Mouse (Mus musculus): ENCODE measurements at regions not wholly inside any gene's neighbourhood (a gene's known extent, or its start where the extent isn't known, plus 50 kb on each side); places are given as distances from the start of the nearest gene placed in this dataset.

DNA sequence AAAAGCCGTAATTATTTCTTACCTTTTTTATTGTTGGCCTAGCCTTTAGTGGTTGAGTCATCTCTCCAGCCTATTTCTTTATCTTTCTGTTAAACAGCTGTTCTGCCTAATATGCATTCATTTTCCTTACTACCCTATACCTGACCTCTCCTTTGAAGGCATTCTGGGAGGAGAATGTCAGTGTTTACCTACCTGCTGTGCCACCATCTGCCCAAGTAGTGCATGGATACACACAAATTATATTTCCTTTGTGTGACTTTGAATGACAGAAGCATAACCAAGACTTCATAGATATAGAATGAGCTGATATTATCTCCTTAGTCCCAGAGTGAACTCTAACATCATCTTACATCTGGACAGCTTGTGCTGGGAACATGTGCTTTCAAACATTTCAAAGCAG, 293.5 kb upstream of the Tom1l1 start:
- no peaks in the 10 kb centered on the region for H3K9me3 ChIP-seq (ENCODE audit: control insufficient read depth, low read length)
- no peak for DNase-seq (ENCODE audit: low spot score)
- H3K4me2 ChIP-seq (replicated peaks) = no peak overlapping the region

GRCm38 (mm10) chr11:90978234-90978633, 290.1 kb upstream of the Tom1l1 start:
- no peak overlapping the region for H3K4me3 ChIP-seq (replicated peaks; ENCODE audit: low read length)
- DNase-seq (ENCODE audit: low spot score) (no peak), ATAC-seq (ENCODE audit: low FRiP score) (no peak)
- no peaks in the 10 kb centered on the region for H3K27me3 ChIP-seq (ENCODE audit: control insufficient read depth, insufficient read depth, low read length)
- 81% methylated on average over 3 of the region's 3 CpGs for WGBS
- no peak overlapping the region for H3K27ac ChIP-seq
- H3K9me3 ChIP-seq (ENCODE audit: control insufficient read depth, low read length) = no peaks in the 10 kb centered on the region
- no peaks in the 10 kb centered on the region for H3K4me1 ChIP-seq (replicated peaks; ENCODE audit: control insufficient read depth, insufficient read depth, low read length)
- H3K4me2 ChIP-seq (replicated peaks) = no peak overlapping the region
- no peaks in the 10 kb centered on the region for H3K36me3 ChIP-seq (replicated peaks; ENCODE audit: control insufficient read depth, insufficient read depth)
- H3K9ac ChIP-seq = no peak overlapping the region

More for the DNA sequence above, 293.5 kb upstream of the Tom1l1 start:
- no peak overlapping the region for H3K27ac ChIP-seq
- H3K4me1 ChIP-seq (replicated peaks; ENCODE audit: control insufficient read depth, insufficient read depth, low read length) = no peaks in the 10 kb centered on the region
- H3K36me3 ChIP-seq (replicated peaks; ENCODE audit: control insufficient read depth, insufficient read depth) = no peaks in the 10 kb centered on the region
- no peak for ATAC-seq (ENCODE audit: low FRiP score)
- no peak overlapping the region for H3K9ac ChIP-seq
- H3K4me3 ChIP-seq (replicated peaks; ENCODE audit: low read length) = no peak overlapping the region
- H3K27me3 ChIP-seq (ENCODE audit: control insufficient read depth, insufficient read depth, low read length) = no peaks in the 10 kb centered on the region
- 98% methylated on average over 1 of the region's 1 CpGs for WGBS

- no peaks in the 10 kb centered on the region for H3K27me3 ChIP-seq (ENCODE audit: control insufficient read depth, insufficient read depth, low read length)
- no peak overlapping the region for H3K4me2 ChIP-seq (replicated peaks)
- H3K27ac ChIP-seq = no peak overlapping the region
- H3K9ac ChIP-seq = no peak overlapping the region
- H3K36me3 ChIP-seq (replicated peaks; ENCODE audit: control insufficient read depth, insufficient read depth) = no peaks in the 10 kb centered on the region
- ATAC-seq (ENCODE audit: low FRiP score) (no peak), DNase-seq (ENCODE audit: low spot score) (no peak)
- 87% methylated on average over 5 of the region's 5 CpGs for WGBS
- H3K4me1 ChIP-seq (replicated peaks; ENCODE audit: control insufficient read depth, insufficient read depth, low read length) = no peaks in the 10 kb centered on the region
- H3K9me3 ChIP-seq (ENCODE audit: control insufficient read depth, low read length) = no peaks in the 10 kb centered on the region
- H3K4me3 ChIP-seq (replicated peaks; ENCODE audit: low read length) = no peak overlapping the region
Observed at GRCm38 (mm10) chr11:90941076-90941475, 252.9 kb upstream of the Tom1l1 start.

GRCm38 (mm10) chr11:90925738-90926137, 237.6 kb upstream of the Tom1l1 start:
- H3K27me3 ChIP-seq (ENCODE audit: control insufficient read depth, insufficient read depth, low read length) = no peaks in the 10 kb centered on the region

DNA sequence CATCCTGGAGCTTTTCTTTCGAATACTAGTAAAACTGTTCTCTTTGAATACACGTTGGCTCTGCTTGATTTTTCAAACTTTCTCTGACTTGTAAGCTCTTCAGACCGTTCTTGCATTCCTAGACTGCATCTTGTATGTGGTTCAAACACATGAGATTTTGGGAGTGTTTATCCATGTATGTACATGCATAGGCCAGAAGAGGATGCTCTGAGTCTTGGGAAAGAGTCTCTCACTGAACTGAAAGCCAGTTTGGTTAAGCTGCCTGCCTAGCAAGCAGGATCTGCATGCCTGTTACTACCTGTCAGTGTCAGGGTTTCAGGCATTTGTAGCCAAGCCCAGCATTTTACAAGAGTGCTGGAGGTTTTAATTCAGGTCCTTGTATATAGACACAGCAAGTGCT, 229.6 kb upstream of the Tom1l1 start:
- Histone ChIP-seq H3K4me3 (replicated peaks; ENCODE audit: low read length) (no peak overlapping the region), H3K27me3 (ENCODE audit: control insufficient read depth, insufficient read depth, low read length) (no peaks in the 10 kb centered on the region), H3K36me3 (replicated peaks; ENCODE audit: control insufficient read depth, insufficient read depth) (no peaks in the 10 kb centered on the region), H3K4me2 (replicated peaks) (no peak overlapping the region), H3K9me3 (ENCODE audit: control insufficient read depth, low read length) (no peaks in the 10 kb centered on the region), H3K27ac (no peak overlapping the region), H3K4me1 (replicated peaks; ENCODE audit: control insufficient read depth, insufficient read depth, low read length) (no peaks in the 10 kb centered on the region), H3K9ac (no peak overlapping the region)
- ATAC-seq (ENCODE audit: low FRiP score) (no peak), DNase-seq (ENCODE audit: low spot score) (no peak)
- 80% methylated on average over 3 of the region's 3 CpGs for WGBS

More at GRCm38 (mm10) chr11:90925738-90926137, 237.6 kb upstream of the Tom1l1 start:
- H3K4me1 ChIP-seq (replicated peaks; ENCODE audit: control insufficient read depth, insufficient read depth, low read length) = no peaks in the 10 kb centered on the region
- H3K36me3 ChIP-seq (replicated peaks; ENCODE audit: control insufficient read depth, insufficient read depth) = no peaks in the 10 kb centered on the region
- H3K4me2 ChIP-seq (replicated peaks) = no peak overlapping the region
- no peaks in the 10 kb centered on the region for H3K9me3 ChIP-seq (ENCODE audit: control insufficient read depth, low read length)
- ATAC-seq (ENCODE audit: low FRiP score) (no peak), DNase-seq (ENCODE audit: low spot score) (peak; percentile 44)
- H3K27ac ChIP-seq = no peak overlapping the region
- H3K4me3 ChIP-seq (replicated peaks; ENCODE audit: low read length) = no peak overlapping the region
- H3K9ac ChIP-seq = no peak overlapping the region

GRCm38 (mm10) chr11:90894236-90894635, 206.1 kb upstream of the Tom1l1 start:
- Histone ChIP-seq H3K27me3 (ENCODE audit: control insufficient read depth, insufficient read depth, low read length) (no peaks in the 10 kb centered on the region), H3K4me1 (replicated peaks; ENCODE audit: control insufficient read depth, insufficient read depth, low read length) (no peaks in the 10 kb centered on the region), H3K4me2 (replicated peaks) (no peak overlapping the region), H3K36me3 (replicated peaks; ENCODE audit: control insufficient read depth, insufficient read depth) (no peaks in the 10 kb centered on the region), H3K9ac (no peak overlapping the region), H3K27ac (no peak overlapping the region), H3K4me3 (replicated peaks; ENCODE audit: low read length) (no peak overlapping the region), H3K9me3 (ENCODE audit: control insufficient read depth, low read length) (no peaks in the 10 kb centered on the region)
- ATAC-seq (ENCODE audit: low FRiP score) (no peak), DNase-seq (ENCODE audit: low spot score) (no peak)
- WGBS = 69% methylated on average over 3 of the region's 3 CpGs

DNA sequence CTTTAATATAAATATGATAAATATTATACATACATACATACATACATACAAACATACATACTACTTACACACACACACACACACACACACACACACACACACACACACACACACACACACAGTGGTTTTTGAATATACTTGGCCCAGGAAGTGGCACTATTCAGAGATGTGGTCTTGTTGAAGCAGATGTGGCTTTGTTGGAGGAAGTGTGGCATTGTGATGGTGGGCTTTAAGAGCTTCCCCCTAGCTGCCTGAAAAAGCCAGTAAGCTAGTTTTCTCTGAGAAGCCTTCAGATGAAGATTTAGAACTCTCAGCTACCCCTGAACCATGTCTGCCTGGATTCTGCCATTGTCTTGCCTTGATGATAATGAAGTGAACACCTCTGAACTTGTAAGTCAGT, 185.0 kb upstream of the Tom1l1 start:
- no peak overlapping the region for H3K4me3 ChIP-seq (replicated peaks; ENCODE audit: low read length)
- H3K27me3 ChIP-seq (ENCODE audit: control insufficient read depth, insufficient read depth, low read length) = no peaks in the 10 kb centered on the region
- H3K36me3 ChIP-seq (replicated peaks; ENCODE audit: control insufficient read depth, insufficient read depth) = no peaks in the 10 kb centered on the region
- no peaks in the 10 kb centered on the region for H3K9me3 ChIP-seq (ENCODE audit: control insufficient read depth, low read length)
- no peak overlapping the region for H3K4me2 ChIP-seq (replicated peaks)
- no peak overlapping the region for H3K9ac ChIP-seq
- ATAC-seq (ENCODE audit: low FRiP score) (no peak), DNase-seq (ENCODE audit: low spot score) (no peak)
- H3K27ac ChIP-seq = no peak overlapping the region
- no peaks in the 10 kb centered on the region for H3K4me1 ChIP-seq (replicated peaks; ENCODE audit: control insufficient read depth, insufficient read depth, low read length)

DNA sequence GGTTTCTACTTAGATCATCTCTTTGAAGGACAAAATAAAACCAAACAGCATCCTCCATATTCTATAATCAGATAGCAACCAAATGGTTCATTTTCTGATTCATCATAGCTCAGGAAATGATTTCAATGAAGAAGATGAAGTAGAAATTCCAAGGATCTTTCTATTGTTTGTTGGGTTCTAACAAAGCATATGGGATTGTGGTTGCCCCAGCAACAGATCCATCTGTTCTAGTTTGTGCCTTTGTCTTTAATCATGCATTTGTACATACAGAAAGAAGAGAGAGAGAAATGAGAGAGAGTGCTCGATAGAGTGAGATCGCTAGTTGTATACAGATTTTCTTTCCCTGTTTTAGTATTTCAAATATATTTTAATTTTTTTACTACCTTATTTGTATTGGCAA, 183.5 kb upstream of the Tom1l1 start:
- no peaks in the 10 kb centered on the region for H3K36me3 ChIP-seq (replicated peaks; ENCODE audit: control insufficient read depth, insufficient read depth)
- WGBS = 43% methylated on average over 2 of the region's 2 CpGs
- no peaks in the 10 kb centered on the region for H3K9me3 ChIP-seq (ENCODE audit: control insufficient read depth, low read length)
- no peak overlapping the region for H3K27ac ChIP-seq
- H3K27me3 ChIP-seq (ENCODE audit: control insufficient read depth, insufficient read depth, low read length) = no peaks in the 10 kb centered on the region
- H3K4me2 ChIP-seq (replicated peaks) = no peak overlapping the region
- ATAC-seq (ENCODE audit: low FRiP score) (no peak), DNase-seq (ENCODE audit: low spot score) (no peak)
- H3K4me3 ChIP-seq (replicated peaks; ENCODE audit: low read length) = no peak overlapping the region
- H3K4me1 ChIP-seq (replicated peaks; ENCODE audit: control insufficient read depth, insufficient read depth, low read length) = no peaks in the 10 kb centered on the region
- no peak overlapping the region for H3K9ac ChIP-seq

- no peak for ATAC-seq (ENCODE audit: low FRiP score)
- no peaks in the 10 kb centered on the region for H3K4me1 ChIP-seq (replicated peaks; ENCODE audit: control insufficient read depth, insufficient read depth, low read length)
- 91% methylated on average over 4 of the region's 4 CpGs for WGBS
Observed at GRCm38 (mm10) chr11:90863981-90864760, 176.0 kb upstream of the Tom1l1 start.

GRCm38 (mm10) chr11:90855731-90856130, 167.6 kb upstream of the Tom1l1 start:
- no peak for ATAC-seq (ENCODE audit: low FRiP score)
- H3K9me3 ChIP-seq (ENCODE audit: control insufficient read depth, low read length) = no peaks in the 10 kb centered on the region
- no peaks in the 10 kb centered on the region for H3K36me3 ChIP-seq (replicated peaks; ENCODE audit: control insufficient read depth, insufficient read depth)
- H3K4me2 ChIP-seq (replicated peaks) = no peak overlapping the region
- DNase-seq (ENCODE audit: low spot score) = no peak
- H3K4me3 ChIP-seq (replicated peaks; ENCODE audit: low read length) = no peak overlapping the region
- WGBS = 87% methylated on average over 1 of the region's 1 CpGs
- no peaks in the 10 kb centered on the region for H3K27me3 ChIP-seq (ENCODE audit: control insufficient read depth, insufficient read depth, low read length)
- no peaks in the 10 kb centered on the region for H3K4me1 ChIP-seq (replicated peaks; ENCODE audit: control insufficient read depth, insufficient read depth, low read length)
- H3K27ac ChIP-seq = no peak overlapping the region
- H3K9ac ChIP-seq = no peak overlapping the region

More at GRCm38 (mm10) chr11:90863981-90864760, 176.0 kb upstream of the Tom1l1 start:
- DNase-seq (ENCODE audit: low spot score) = no peak
- Histone ChIP-seq H3K4me3 (replicated peaks; ENCODE audit: low read length) (no peak overlapping the region), H3K9ac (no peak overlapping the region), H3K27ac (no peak overlapping the region), H3K4me2 (replicated peaks) (no peak overlapping the region), H3K27me3 (ENCODE audit: control insufficient read depth, insufficient read depth, low read length) (no peaks in the 10 kb centered on the region), H3K36me3 (replicated peaks; ENCODE audit: control insufficient read depth, insufficient read depth) (no peaks in the 10 kb centered on the region), H3K9me3 (ENCODE audit: control insufficient read depth, low read length) (no peaks in the 10 kb centered on the region)

Measured in hindbrain, embryonic 14.5 days (tissue).